Mouse (Mus musculus): ENCODE results near the gene Luc7l3.

The Luc7l3 gene

DNA sequence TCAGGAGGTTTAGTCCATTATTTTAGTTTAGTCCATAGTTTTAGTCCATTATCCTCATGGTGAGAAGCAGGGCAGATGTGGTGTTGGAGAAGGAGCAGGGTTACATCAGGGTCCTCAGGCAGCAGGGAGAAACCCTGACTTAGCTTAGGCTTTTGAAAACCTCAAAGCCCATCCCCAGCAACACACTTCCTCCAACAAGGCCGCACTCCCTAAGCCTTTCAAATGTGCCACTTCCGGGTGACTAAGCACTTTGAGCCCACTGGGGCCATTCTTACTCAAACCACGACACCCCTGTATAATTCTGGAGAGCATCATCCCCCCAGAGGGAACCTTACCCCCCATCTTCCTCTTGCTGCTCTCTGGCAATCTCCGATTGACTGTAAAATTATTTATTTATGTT is 62.0 kb downstream of the Luc7l3 start:
- no peak for DNase-seq (ENCODE audit: low read depth, low spot score)

DNA sequence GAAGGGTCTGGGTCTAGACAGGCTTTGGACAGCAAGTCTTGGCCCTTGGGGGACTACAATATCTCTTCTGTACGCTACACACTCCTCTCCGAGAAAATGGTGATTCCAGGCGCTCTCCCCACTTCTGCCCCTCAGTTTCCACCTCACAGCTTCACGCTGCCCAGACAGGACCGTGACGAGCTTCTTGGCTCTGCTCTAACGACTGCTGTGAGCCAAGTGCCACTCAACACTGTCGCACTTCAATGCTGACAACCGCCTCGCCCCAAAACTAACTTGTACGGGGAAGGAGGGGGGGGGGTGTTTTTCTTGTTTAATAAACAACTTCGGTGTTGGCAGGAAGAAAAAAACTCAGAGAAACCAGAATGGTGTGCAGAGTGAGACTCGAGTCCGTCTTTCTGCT is 63.8 kb downstream of the Luc7l3 start:
- no peak for DNase-seq (ENCODE audit: low read depth, low spot score)

DNA sequence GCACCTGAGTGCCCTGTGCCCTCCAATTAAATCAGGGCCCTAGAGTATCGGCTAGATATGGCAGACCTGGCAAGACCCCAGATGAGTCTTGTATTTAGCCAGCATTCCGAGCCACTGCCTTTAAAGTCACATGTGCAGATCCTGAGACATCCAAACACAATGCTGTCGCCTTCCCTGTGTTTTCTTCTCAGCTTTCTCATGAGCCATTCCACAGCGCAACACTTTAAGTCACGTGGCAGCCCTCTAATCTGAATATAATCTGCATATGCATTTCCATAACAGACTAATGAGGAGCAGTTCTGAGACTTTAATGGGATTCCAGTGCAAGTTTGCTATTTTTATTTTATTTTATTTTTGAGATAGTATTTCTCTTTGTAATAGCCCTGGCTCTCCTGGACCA is 66.1 kb downstream of the Luc7l3 start:
- no peak for DNase-seq (ENCODE audit: low read depth, low spot score)

DNA sequence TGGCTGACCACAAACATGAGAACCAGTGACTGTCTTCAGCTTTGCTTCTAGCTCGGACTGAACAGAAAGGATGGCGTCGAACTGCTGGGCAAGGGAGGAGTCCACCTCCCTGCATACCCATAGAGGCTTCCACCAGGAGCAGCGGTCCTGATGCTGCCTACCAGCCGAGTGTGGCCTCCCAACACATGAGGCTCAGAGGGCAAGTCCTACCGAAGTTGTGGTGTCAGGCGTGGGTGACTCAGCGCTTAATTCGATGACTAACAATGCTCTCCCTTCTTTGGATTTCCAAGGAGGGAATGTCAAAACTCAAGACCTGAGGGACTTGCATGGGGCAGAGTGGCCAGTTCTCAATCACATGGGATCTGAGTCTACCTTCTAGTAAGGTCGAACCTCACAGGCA is 68.1 kb downstream of the Luc7l3 start:
- DNase-seq (ENCODE audit: low read depth, low spot score) = no peak

DNA sequence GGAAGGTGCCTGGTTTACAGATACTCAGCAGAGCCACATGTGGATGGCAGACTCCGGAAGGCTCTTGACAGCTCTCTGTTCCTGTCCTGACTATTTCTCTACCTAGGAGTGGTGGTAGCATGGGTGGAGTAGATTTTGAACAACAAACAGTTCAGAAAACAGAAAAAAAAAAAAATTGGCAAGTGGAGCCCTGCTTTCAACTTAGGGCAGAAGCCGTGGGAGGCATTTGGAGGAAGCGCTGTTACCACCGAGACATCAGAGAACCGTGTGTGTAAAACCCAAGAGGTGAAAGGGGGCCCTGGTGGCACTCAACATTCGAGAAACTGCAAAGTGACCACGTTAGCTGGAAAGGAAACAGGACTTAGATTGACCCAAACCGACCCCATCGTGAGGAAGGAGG is 68.6 kb downstream of the Luc7l3 start:
- DNase-seq (ENCODE audit: low read depth, low spot score) = no peak

DNA sequence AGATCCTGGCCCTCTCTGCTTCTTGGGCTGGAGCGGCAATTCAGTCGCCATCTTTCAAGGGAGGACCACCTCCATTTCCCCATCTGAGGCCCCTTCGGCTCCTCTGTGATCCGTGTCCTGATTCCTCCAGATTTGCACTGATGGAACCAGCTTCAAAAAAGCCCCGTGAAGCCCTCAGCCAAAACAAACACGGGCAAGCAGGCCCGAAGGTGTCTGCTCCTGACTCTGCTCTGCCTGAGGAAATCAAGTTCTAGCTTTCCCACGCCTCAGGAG is 75.1 kb downstream of the Luc7l3 start:
- DNase-seq (ENCODE audit: low read depth, low spot score) = no peak

DNA sequence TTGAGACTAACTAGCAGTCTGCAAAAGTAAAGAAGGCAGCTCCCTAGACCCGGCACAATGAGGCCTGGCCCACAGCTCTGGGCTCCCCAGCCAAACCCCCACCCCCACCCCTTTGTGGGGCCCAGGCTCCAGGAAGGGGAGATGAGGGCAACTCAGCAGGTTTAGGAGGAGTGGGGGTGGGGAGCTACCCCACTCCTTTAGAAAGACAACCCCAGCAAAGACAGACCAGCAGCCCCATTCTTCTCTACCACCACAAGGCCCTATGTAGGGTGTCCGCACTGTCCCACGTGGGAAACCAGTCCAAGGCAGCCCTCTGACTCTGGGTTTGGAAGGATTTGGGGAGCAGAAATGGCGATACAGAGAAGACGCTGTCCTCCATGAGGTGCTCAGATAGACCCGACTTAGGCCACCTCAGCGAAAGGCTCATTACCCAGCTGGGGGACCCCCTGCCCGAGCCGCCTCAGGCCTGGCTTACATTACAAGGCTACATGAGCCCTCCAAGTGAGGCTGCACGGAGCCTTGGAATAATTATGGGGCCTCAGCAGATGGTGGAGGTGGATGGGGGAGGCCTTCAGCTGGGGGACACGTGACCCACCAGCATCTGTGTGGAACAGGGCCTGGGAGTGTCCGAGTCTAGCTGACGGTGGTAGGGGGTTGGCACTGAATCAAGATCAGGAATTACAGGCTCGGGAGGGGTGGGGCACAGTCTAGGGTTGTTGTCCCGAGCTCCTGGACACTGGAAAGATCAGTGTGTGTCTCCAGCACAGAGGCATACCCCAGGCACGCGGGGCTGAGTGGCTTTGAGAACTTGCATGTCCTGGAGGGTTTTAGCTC is 75.6 kb downstream of the Luc7l3 start, which contains the start of gene Wfikkn2:
Wfikkn2 (minus strand) TSS at position 51 of the 834 bp plus-strand sequence.
- no peak for DNase-seq (ENCODE audit: low read depth, low spot score)

DNA sequence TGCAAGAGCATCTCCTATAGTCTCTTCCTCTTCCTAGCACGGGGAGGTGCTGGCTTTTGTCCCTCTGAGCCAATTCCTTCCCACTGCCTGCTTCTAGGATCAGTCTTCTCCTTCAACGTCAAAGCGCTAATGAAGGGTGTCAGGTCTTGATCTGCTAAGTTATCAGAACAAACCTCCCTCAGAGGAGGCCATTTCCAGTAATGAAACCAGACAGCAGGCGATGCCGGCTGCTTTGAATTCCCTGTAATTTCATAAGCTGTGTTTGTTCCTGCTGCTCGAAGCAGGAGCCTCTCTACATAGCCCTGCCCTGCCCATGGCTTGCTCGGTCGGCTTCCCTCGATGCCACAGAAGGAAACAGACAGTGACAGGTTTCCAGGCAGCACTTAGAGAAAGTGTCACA is 77.4 kb downstream of the Luc7l3 start:
- DNase-seq (ENCODE audit: low read depth, low spot score) = no peak

DNA sequence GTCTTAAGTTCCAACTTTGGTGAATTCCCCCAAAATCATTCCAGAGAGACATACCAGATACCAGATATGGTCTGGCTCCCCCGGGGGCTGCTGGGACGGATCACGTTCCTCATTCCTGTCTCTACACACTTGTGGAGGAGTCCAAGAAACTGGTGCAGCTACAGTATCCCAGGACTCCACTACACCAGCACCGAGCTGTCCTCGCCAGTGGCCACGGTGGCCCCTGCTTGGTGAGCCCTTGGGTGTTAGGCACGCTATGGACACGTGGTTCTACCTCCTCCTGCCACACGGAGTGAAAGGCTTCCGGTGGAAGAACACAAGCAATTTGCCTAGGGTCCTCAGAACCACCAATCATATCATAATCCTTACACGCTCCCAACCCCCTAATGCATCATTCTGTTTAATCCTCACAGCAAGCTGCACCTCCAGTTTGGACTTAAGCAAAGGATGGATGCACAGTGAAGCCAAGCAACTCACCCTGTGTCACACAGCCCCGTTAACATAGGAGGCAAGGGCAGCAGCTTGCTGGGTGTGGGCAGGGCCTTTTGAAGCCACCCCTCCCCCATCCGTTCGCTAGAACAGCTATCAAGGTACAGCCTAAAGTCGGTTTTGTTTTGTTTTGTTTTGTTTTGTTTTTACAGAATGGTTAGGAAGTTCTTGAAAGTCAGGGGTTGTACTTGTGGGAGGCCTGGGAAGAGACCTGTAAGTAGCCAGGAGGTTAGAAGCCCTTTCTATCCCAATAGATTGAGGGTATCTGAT is 78.2 kb downstream of the Luc7l3 start:
- DNase-seq (ENCODE audit: low read depth, low spot score) = no peak

DNA sequence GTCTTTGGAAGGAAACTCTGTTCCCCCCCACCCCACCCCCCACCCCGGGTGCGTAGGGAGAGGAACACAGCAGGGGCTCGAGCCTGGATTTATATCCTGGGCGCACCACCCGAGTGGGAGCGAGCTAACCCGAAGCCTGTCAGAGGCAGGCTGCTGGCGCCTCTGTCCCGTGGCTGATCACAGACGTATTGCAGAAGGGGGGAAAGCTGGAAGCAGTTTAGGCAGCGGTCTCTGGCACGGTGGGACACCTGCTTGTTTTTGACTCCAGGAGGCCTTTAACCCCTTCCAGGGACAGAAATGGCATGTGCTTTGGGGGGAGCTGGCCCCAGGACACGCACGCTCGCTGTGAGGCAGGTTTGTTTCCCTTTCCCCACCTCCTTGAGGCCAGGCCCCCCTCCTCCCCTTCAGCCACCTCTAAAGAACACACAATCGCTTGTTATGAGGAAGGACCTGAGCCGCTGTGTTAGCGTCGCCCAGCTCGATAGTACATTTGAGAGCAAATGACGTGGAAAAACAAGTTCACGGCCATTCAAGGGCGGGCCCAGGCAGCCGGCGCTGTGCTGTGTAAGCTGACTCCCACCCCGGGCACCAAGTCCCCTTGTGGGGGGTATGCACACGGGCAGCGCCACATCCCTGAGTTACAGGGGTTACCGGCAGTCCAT is 78.9 kb downstream of the Luc7l3 start:
- no peak for DNase-seq (ENCODE audit: low read depth, low spot score)

DNA sequence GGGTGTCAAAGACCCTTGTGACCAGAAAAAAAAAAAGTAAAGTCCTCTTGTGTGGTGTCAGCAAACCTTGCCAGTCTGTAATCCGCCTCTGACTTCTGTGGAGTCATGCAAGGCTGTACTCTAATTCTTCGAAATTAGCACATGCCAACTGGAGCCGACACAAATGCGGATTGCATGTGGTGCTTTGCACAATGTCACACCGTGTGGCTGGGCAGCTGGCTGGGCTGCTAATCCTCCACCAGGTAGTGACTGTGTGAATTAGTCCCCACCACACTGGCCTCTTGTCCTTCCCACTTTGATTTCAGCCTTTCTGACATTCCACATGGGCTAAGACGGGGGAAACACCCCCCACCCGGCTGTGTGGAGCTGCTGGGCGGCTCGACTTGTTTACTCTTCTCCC is 82.1 kb downstream of the Luc7l3 start:
- no peak for DNase-seq (ENCODE audit: low read depth, low spot score)

DNA sequence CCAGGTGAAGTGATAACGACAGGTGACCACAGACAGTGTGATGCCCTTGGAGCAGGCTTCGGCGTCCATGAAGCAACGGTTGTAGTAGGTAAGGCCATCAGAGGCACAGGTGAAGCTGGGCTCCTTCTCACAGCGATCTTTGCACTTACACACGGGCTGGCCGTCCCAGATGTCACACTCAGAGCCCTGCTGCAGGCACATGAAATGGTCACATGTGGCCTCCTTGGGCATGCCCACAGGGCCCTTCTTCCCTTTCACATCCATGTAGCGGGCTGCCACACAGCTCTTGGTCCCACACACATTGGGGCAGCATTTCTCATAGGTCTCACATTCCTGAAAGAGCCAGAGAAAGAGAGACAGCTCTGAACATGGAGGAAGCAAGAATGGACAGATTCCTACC is 83.0 kb downstream of the Luc7l3 start:
- DNase-seq (ENCODE audit: low read depth, low spot score) = no peak
